10 mouse cellular contexts compared by ENCODE assay signal in the genomic region with DNA sequence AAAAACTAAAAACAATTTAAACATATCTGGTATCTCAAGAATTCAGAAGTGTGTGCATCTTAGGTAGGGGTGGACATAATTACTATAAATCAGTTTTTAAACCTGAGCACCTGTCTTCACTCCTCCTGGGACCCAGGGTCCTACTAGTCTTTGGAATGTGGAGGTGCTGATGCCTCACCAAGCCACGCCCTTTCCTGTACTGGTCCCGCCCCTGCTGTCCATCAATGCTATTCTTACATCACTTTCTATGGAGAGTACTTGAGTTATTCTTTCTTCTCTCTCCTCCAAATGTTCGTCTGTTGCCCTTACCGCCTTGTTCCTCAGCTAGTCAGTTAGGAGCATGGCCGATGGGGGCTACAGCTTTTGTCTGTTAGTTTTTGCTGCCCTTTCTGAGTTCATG. TPM values are rescaled to one million over a fixed set of nuclear protein-coding genes. Genes with fewer than 3 reads are reported as not detected.
A peak's percentile ranks its signal among the peaks of the same experiment; 100 is the strongest.
DNase-seq lines count a peak whose midpoint lies in the region; ATAC-seq lines count a peak whose summit lies in the region.
"Had no signal": no experiment of that assay in that cellular context is flagged by ENCODE, and none has a peak within 500 bp of the region (broad histone marks: within the 10 kb centered on the region; RNA-seq: fewer than 3 reads in every experiment).

No protein-coding gene starts in this region.

- DNase-seq in adrenal gland, postnatal 36 days = peak; percentile 10 to 47
- DNase-seq in adrenal gland, postnatal 4 days (ENCODE audit: low spot score in 2 of 2) = no peak
- DNase-seq in limb, embryonic 11.5 days (ENCODE audit: low spot score) = peak; percentile 28
- DNase-seq in limb, embryonic 10.5 days (ENCODE audit: low spot score) = no peak
- DNase-seq in WW6 (ENCODE audit: low read depth, low spot score) = peak; percentile 29
- DNase-seq in ovary, postnatal 10 days (ENCODE audit: low spot score) = no peak

- H3K27me3 ChIP-seq in limb, embryonic 11.5 days (ENCODE audit: control insufficient read depth, insufficient read depth, low read length) = peaks cover 4% of the 10 kb centered on the region; the same call in 1 of the 2 replicates
- H3K27me3 ChIP-seq in limb, embryonic 10.5 days (ENCODE audit: low read depth, poor library complexity, severe bottlenecking) = peaks cover 20% of the 10 kb centered on the region
- H3K27me3 ChIP-seq in hindbrain, embryonic 16.5 days (replicated peaks; ENCODE audit: control insufficient read depth, insufficient read depth, low read length) = no peaks in the 10 kb centered on the region

- H3K27ac ChIP-seq in limb, embryonic 11.5 days (replicated peaks; ENCODE audit: low read depth, low read length) = no peak overlapping the region
- no peak overlapping the region for H3K27ac ChIP-seq in limb, embryonic 10.5 days
- no peak overlapping the region for H3K27ac ChIP-seq in hindbrain, embryonic 16.5 days (ENCODE audit: low read depth, low read length)
- H3K27ac ChIP-seq: neural tube, embryonic 13.5 days had no signal

- H3K9ac ChIP-seq in limb, embryonic 11.5 days (ENCODE audit: low read length) = no peak overlapping the region
- no peak overlapping the region for H3K9ac ChIP-seq in hindbrain, embryonic 16.5 days (ENCODE audit: low read depth, low read length)

- H3K4me2 ChIP-seq in limb, embryonic 11.5 days (ENCODE audit: low read depth, severe bottlenecking) = no peak overlapping the region
- H3K4me2 ChIP-seq in hindbrain, embryonic 16.5 days (ENCODE audit: low read length) = peak overlapping the region; percentile 72; the same call in 1 of the 2 replicates

- no peaks in the 10 kb centered on the region for H3K4me1 ChIP-seq in limb, embryonic 11.5 days (ENCODE audit: control insufficient read depth, insufficient read depth, low read length)
- peaks cover 4% of the 10 kb centered on the region for H3K4me1 ChIP-seq in limb, embryonic 10.5 days
- H3K4me1 ChIP-seq in hindbrain, embryonic 16.5 days (ENCODE audit: control insufficient read depth, insufficient read depth, low read depth, low read length) = no peaks in the 10 kb centered on the region

- H3K36me3 ChIP-seq in limb, embryonic 11.5 days (ENCODE audit: control insufficient read depth, insufficient read depth, low read length) = no peaks in the 10 kb centered on the region
- no peaks in the 10 kb centered on the region for H3K36me3 ChIP-seq in limb, embryonic 10.5 days
- H3K36me3 ChIP-seq in hindbrain, embryonic 16.5 days (ENCODE audit: control insufficient read depth, insufficient read depth, low read length) = no peaks in the 10 kb centered on the region
- H3K36me3 ChIP-seq: neural tube, embryonic 13.5 days had no signal

- 41% methylated on average over 5 of the region's 5 CpGs for WGBS in limb, embryonic 11.5 days
- 42% methylated on average over 5 of the region's 5 CpGs for WGBS in limb, embryonic 10.5 days
- 35% methylated on average over 5 of the region's 5 CpGs for WGBS in hindbrain, embryonic 16.5 days

- ATAC-seq in limb, embryonic 11.5 days (ENCODE audit: insufficient number of reproducible peaks, low FRiP score, low TSS enrichment, low read depth) = no peak
- ATAC-seq in hindbrain, embryonic 16.5 days = no peak
- 0 out of 2 replicates have a peak, but pooled peaks have one; percentile 39 for ATAC-seq in megakaryocyte-erythroid progenitor cell, adult 5-6 weeks (replicated peaks; ENCODE audit: low FRiP score, low TSS enrichment, poor library complexity, severe bottlenecking)

- no peaks in the 10 kb centered on the region for H3K9me3 ChIP-seq in limb, embryonic 11.5 days (ENCODE audit: control insufficient read depth, low read length)
- no peaks in the 10 kb centered on the region for H3K9me3 ChIP-seq in limb, embryonic 10.5 days (replicated peaks)
- no peaks in the 10 kb centered on the region for H3K9me3 ChIP-seq in hindbrain, embryonic 16.5 days (ENCODE audit: control insufficient read depth, low read length)
- H3K9me3 ChIP-seq: neural tube, embryonic 13.5 days had no signal

- H3K4me3 ChIP-seq in limb, embryonic 11.5 days (ENCODE audit: low read depth, low read length) = no peak overlapping the region
- H3K4me3 ChIP-seq in limb, embryonic 10.5 days = no peak overlapping the region
- no peak overlapping the region for H3K4me3 ChIP-seq in hindbrain, embryonic 16.5 days (ENCODE audit: low read length)

RNA-seq across cellular contexts. Expression of gene Mucl3, which starts 7.1 kb away (rescaled TPM):
- not detected for total RNA-seq in adrenal gland, postnatal 36 days (2021)
- total RNA-seq in adrenal gland, postnatal 4 days (2021) = under 1 TPM in 1 of 2 experiments, not detected in 1; 0.11 TPM
- polyA plus RNA-seq in limb, embryonic 11.5 days (2014; fragmentation: Nextera tagmentation; extraction: Ambion mirVana) = not detected in 2 replicates
- polyA plus RNA-seq in limb, embryonic 10.5 days (2016; fragmentation: Nextera tagmentation; extraction: Ambion mirVana) = 0.08 and 0.24 TPM in 2 replicates
- not detected in 2 replicates for polyA plus RNA-seq in hindbrain, embryonic 16.5 days (2015; fragmentation: Nextera tagmentation; extraction: Ambion mirVana)
- total RNA-seq in megakaryocyte-erythroid progenitor cell, adult 5-6 weeks (2014; fragmentation: Nextera tagmentation) = not detected in 2 replicates
- not detected in 2 replicates for total RNA-seq in megakaryocyte-erythroid progenitor cell, adult 5-6 weeks (2017)

RNA-seq across cellular contexts. Expression of gene Gm9573, which starts 9.9 kb away (rescaled TPM):
- not detected for total RNA-seq in adrenal gland, postnatal 36 days (2021)
- not detected for total RNA-seq in adrenal gland, postnatal 4 days (2021)
- not detected in 2 replicates for polyA plus RNA-seq in limb, embryonic 11.5 days (2014; fragmentation: Nextera tagmentation; extraction: Ambion mirVana)
- polyA plus RNA-seq in limb, embryonic 10.5 days (2016; fragmentation: Nextera tagmentation; extraction: Ambion mirVana) = not detected in 2 replicates
- polyA plus RNA-seq in hindbrain, embryonic 16.5 days (2015; fragmentation: Nextera tagmentation; extraction: Ambion mirVana) = not detected in 2 replicates
- total RNA-seq in megakaryocyte-erythroid progenitor cell, adult 5-6 weeks (2014; fragmentation: Nextera tagmentation) = not detected in 2 replicates
- total RNA-seq in megakaryocyte-erythroid progenitor cell, adult 5-6 weeks (2017) = not detected in 2 replicates
- polyA plus RNA-seq: heart, embryonic 16.5 days; neural tube, embryonic 13.5 days had no signal

RNA-seq across cellular contexts. Expression of gene Vars2, which starts 31.0 kb away (rescaled TPM):
- 10 to 100 TPM; 30.8 to 40.0 TPM for total RNA-seq in adrenal gland, postnatal 36 days (2021)
- total RNA-seq in adrenal gland, postnatal 4 days (2021) = 10 to 100 TPM; 57.7 to 61.0 TPM
- 17.6 and 17.9 TPM in 2 replicates for polyA plus RNA-seq in limb, embryonic 11.5 days (2014; fragmentation: Nextera tagmentation; extraction: Ambion mirVana)
- polyA plus RNA-seq in limb, embryonic 10.5 days (2016; fragmentation: Nextera tagmentation; extraction: Ambion mirVana) = 21.1 and 21.5 TPM in 2 replicates
- 16.7 and 17.9 TPM in 2 replicates for polyA plus RNA-seq in hindbrain, embryonic 16.5 days (2015; fragmentation: Nextera tagmentation; extraction: Ambion mirVana)
- total RNA-seq in megakaryocyte-erythroid progenitor cell, adult 5-6 weeks (2014; fragmentation: Nextera tagmentation) = 32.5 and 44.2 TPM in 2 replicates
- total RNA-seq in megakaryocyte-erythroid progenitor cell, adult 5-6 weeks (2017) = 8.3 and 19.1 TPM in 2 replicates

RNA-seq across cellular contexts. Expression of gene Sfta2, which starts 35.0 kb away (rescaled TPM):
- not detected for total RNA-seq in adrenal gland, postnatal 36 days (2021)
- total RNA-seq in adrenal gland, postnatal 4 days (2021) = not detected
- polyA plus RNA-seq in limb, embryonic 11.5 days (2014; fragmentation: Nextera tagmentation; extraction: Ambion mirVana) = not detected in 2 replicates
- not detected in 2 replicates for polyA plus RNA-seq in limb, embryonic 10.5 days (2016; fragmentation: Nextera tagmentation; extraction: Ambion mirVana)
- polyA plus RNA-seq in hindbrain, embryonic 16.5 days (2015; fragmentation: Nextera tagmentation; extraction: Ambion mirVana) = not detected in 2 replicates
- total RNA-seq in megakaryocyte-erythroid progenitor cell, adult 5-6 weeks (2014; fragmentation: Nextera tagmentation) = not detected in 2 replicates
- total RNA-seq in megakaryocyte-erythroid progenitor cell, adult 5-6 weeks (2017) = not detected in 2 replicates
- polyA plus RNA-seq: neural tube, embryonic 13.5 days had no signal

RNA-seq across cellular contexts. Expression of gene Gtf2h4, which starts 37.2 kb away (rescaled TPM):
- 10 to 100 TPM; 20.2 to 23.3 TPM for total RNA-seq in adrenal gland, postnatal 36 days (2021)
- total RNA-seq in adrenal gland, postnatal 4 days (2021) = 10 to 100 TPM; 30.1 to 31.4 TPM
- polyA plus RNA-seq in limb, embryonic 11.5 days (2014; fragmentation: Nextera tagmentation; extraction: Ambion mirVana) = 56.7 and 57.0 TPM in 2 replicates
- polyA plus RNA-seq in limb, embryonic 10.5 days (2016; fragmentation: Nextera tagmentation; extraction: Ambion mirVana) = 67.0 and 72.4 TPM in 2 replicates
- polyA plus RNA-seq in hindbrain, embryonic 16.5 days (2015; fragmentation: Nextera tagmentation; extraction: Ambion mirVana) = 27.8 and 28.1 TPM in 2 replicates
- 30.3 and 52.4 TPM in 2 replicates for total RNA-seq in megakaryocyte-erythroid progenitor cell, adult 5-6 weeks (2014; fragmentation: Nextera tagmentation)
- total RNA-seq in megakaryocyte-erythroid progenitor cell, adult 5-6 weeks (2017) = 35.0 and 40.6 TPM in 2 replicates

Comparison
In these comparisons a context has a peak if more than half of its experiments do, and no peak if none do; other contexts are left out.
1. DNase-seq: peak in adrenal gland, postnatal 36 days (2 of 2), limb, embryonic 11.5 days (single experiment) and WW6 (single experiment); none in adrenal gland, postnatal 4 days (0 of 2), limb, embryonic 10.5 days (single experiment) and ovary, postnatal 10 days (single experiment).